Mouse (Mus musculus): ENCODE measurements at regions not wholly inside any gene's neighbourhood (a gene's known extent, or its start where the extent isn't known, plus 50 kb on each side); places are given as distances from the start of the nearest gene placed in this dataset.

DNA sequence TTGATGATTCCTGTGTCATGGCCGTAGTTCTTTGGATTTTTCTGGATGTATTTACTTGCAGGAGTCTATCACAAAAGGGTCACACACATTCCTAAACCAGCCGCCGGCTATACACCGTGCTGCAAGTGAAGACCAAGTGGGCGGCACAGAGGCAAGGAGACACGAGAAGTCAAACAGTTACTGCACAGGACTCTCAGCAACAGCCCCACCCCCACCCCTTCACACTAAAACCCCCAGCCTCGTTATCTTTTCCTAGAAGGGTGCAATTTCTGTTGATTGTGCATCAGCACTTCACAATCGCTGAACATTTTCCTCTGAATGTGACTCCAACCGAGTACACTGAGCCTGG lies 126.9 kb upstream of the Klf14 start:
- TF ChIP-seq GATA1 (IDR thresholded peaks at IDR 0.05; ENCODE audit: borderline replicate concordance, low read length) (no peak), FLI1 (IDR thresholded peaks at IDR 0.05; ENCODE audit: low read length) (no peak)

All from megakaryocyte, embryonic 14.5 days (primary cell).